Mouse (Mus musculus) liver, embryonic 11.5 days (tissue): ENCODE measurements around the gene Klhl33. TPM values are rescaled to one million over a fixed set of nuclear protein-coding genes. Genes with fewer than 3 reads are reported as not detected.
"Not testable (repeated sequence)": the region's sequence is repeated elsewhere in the genome, so short reads cannot be mapped to it uniquely, and the experiment has no call there.

Experiments
- ATAC-seq: fragments of 200-750 bp; cut with Nextera tagmentation; replicated peaks from 2 replicates; pipeline ENCODE4 v1.8.0; 2017; ENCODE audit warnings: moderate number of reproducible peaks, mild to moderate bottlenecking, moderate TSS enrichment, moderate library complexity; ENCODE audit not compliant: low FRiP score
- DNase-seq: peaks from one replicate; pipeline ENCODE4 v3.0.0-alpha.2; 2017; ENCODE audit warnings: low spot score
- H3K27ac ChIP-seq: fragments of 300-500 bp; sonication (generic); 2 replicates; pipeline ENCODE4 v1.5.1; 2014; ENCODE audit warnings: mild to moderate bottlenecking, low read depth, low read length, control low read depth
- H3K27me3 ChIP-seq: fragments of 300-500 bp; sonication (generic); replicated peaks from 2 replicates; pipeline ENCODE4 v1.6.1; 2014; ENCODE audit warnings: low read length, mixed read lengths; ENCODE audit not compliant: control insufficient read depth, insufficient read depth
- H3K36me3 ChIP-seq: fragments of 300-500 bp; sonication (generic); 2 replicates; pipeline ENCODE4 v1.6.1; 2014; ENCODE audit warnings: mild to moderate bottlenecking, low read length, moderate library complexity, mixed read lengths; ENCODE audit not compliant: control insufficient read depth, insufficient read depth
- H3K4me1 ChIP-seq: fragments of 300-500 bp; sonication (generic); replicated peaks from 2 replicates; pipeline ENCODE4 v1.6.1; 2014; ENCODE audit warnings: low read length, mixed read lengths; ENCODE audit not compliant: control insufficient read depth, insufficient read depth
- H3K4me2 ChIP-seq: fragments of 300-500 bp; sonication (generic); 2 replicates; pipeline ENCODE4 v1.6.1; 2014; ENCODE audit warnings: mild to moderate bottlenecking, control low read depth, moderate library complexity
- H3K4me3 ChIP-seq: fragments of 300-500 bp; sonication (generic); 2 replicates; pipeline ENCODE4 v1.5.1; 2014; ENCODE audit warnings: low read depth, low read length, control low read depth
- H3K9ac ChIP-seq: fragments of 300-500 bp; sonication (generic); 2 replicates; pipeline ENCODE4 v1.6.1; 2014; ENCODE audit warnings: low read depth, low read length, control low read depth
- H3K9me3 ChIP-seq: fragments of 300-500 bp; sonication (generic); 2 replicates; pipeline ENCODE4 v1.6.1; 2016; ENCODE audit warnings: low read length, inconsistent platforms, mixed read lengths; ENCODE audit not compliant: control insufficient read depth
- WGBS: fragments of 180-500 bp; shearing (Covaris S2); extraction: QIAGEN DNeasy Blood & Tissue Kit; methylation state at CpG from one replicate; pipeline ENCODE4 v1.1.7; 2014; 5-methylcytosine and 5-hydroxymethylcytosine counted together
- polyA plus RNA-seq: library from polyadenylated mRNA; unstranded; fragments of >200 nt; fragmentation: Nextera tagmentation; extraction: Ambion mirVana; gene quantifications from 2 replicates; pipeline ENCODE4 v1.2.1, GENCODE M21; 2014

The Klhl33 gene
- polyA plus RNA-seq, 1 experiment from 2014 or later, result 0.34 TPM

DNA sequence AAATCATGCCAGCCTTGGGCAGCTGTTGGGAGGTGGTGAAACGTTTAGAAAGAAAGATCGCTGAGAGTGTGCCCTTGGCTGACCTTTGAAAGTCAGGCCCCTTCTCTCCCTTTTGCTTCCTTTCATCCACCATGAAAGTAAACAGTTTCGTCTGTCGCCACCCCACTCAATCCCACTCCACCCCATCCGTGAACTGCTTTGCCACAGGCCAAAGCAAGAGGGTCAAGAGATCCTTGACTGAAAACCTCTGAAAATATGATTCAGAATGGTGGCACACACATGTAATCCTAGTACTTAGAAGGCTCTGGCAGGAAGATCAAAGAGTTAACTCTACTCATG is 26.5 kb downstream of the Klhl33 start:
- H3K4me3 ChIP-seq, result peak overlapping the region; percentile 66
- no peaks in the 10 kb centered on the region for H3K4me1 ChIP-seq
- ATAC-seq (no peak), DNase-seq (no peak)
- H3K9me3 ChIP-seq, result no peaks in the 10 kb centered on the region
- WGBS, result 40% methylated on average over 5 of the region's 5 CpGs
- H3K9ac ChIP-seq, result no peak overlapping the region
- H3K27ac ChIP-seq, result no peak overlapping the region
- no peaks in the 10 kb centered on the region for H3K36me3 ChIP-seq
- no peaks in the 10 kb centered on the region for H3K27me3 ChIP-seq
- H3K4me2 ChIP-seq, result peak overlapping the region; percentile 76

GRCm38 (mm10) chr14:50869889-50870804 is 27.2 kb downstream of the Klhl33 start, which contains the start of gene Tep1:
Gene Tep1, minus strand, starts transcription at chr14:50870560.
- H3K4me3 ChIP-seq, result peak within 1 kb of the TSS; percentile 66
- peak within 1 kb of the TSS; percentile 47 for H3K27ac ChIP-seq
- ATAC-seq (peak; percentile 91), DNase-seq (peak; percentile 82)
- H3K4me2 ChIP-seq, result peak within 1 kb of the TSS; percentile 76
- no peaks in the 10 kb centered on the region for H3K36me3 ChIP-seq
- WGBS, result 7% methylated on average over 32 of the region's 32 CpGs
- peak within 1 kb of the TSS; percentile 72 for H3K9ac ChIP-seq
- no peaks in the 10 kb centered on the region for H3K4me1 ChIP-seq
- H3K27me3 ChIP-seq, result no peaks in the 10 kb centered on the region
- no peaks in the 10 kb centered on the region for H3K9me3 ChIP-seq

DNA sequence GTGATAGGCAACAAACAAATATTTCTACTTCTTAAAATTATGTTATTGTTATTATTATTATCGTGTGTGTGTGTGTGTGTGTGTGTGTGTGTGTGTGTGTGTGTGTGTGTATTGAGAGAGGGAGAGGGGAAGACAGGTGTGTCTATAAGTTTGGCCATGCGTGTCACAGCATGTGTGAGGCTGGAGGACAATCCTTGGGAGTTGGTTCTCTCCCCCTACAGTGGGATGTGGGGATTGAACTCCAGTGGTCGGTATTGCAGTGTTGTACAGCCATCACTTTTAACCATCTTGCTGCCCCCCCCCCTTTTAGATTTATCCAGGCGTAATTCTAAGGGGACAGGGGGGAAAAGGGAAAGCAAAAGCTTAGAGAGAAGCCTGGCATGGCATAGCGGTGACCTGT is 28.7 kb downstream of the Klhl33 start:
- no peaks in the 10 kb centered on the region for H3K4me1 ChIP-seq
- no peak overlapping the region for H3K4me3 ChIP-seq
- no peak overlapping the region for H3K9ac ChIP-seq
- H3K9me3 ChIP-seq, result no peaks in the 10 kb centered on the region
- no peaks in the 10 kb centered on the region for H3K27me3 ChIP-seq
- 80% methylated on average over 5 of the region's 5 CpGs for WGBS
- no peak for ATAC-seq
- H3K4me2 ChIP-seq, result no peak overlapping the region
- H3K27ac ChIP-seq, result no peak overlapping the region
- no peak for DNase-seq
- no peaks in the 10 kb centered on the region for H3K36me3 ChIP-seq

DNA sequence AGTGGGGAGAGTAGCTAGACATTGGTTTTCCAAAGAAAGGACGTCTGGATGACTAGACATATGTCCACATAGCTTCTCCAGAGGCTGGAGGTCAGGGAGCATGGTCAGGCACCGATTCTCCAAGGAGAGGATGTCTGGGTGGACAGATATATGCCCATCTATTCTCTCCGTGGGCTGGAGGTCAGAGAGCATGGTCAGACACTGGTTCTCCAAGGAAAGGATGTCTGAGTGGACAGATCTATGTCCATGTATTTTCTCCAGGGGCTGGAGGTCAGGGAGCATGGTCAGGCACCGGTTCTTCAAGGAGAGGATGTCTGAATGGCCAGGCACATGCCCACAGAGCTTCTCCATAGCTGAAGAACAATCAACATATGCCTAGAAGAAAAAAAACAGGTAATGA is 29.1 kb downstream of the Klhl33 start:
- WGBS, result 66% methylated on average over 4 of the region's 4 CpGs
- Histone ChIP-seq H3K9ac (no peak overlapping the region), H3K27ac (no peak overlapping the region), H3K4me1 (no peaks in the 10 kb centered on the region), H3K36me3 (no peaks in the 10 kb centered on the region), H3K4me2 (no peak overlapping the region), H3K9me3 (no peaks in the 10 kb centered on the region), H3K4me3 (no peak overlapping the region), H3K27me3 (no peaks in the 10 kb centered on the region)
- DNase-seq, result no peak
- ATAC-seq, result no peak

GRCm38 (mm10) chr14:50866966-50867365 is 30.3 kb downstream of the Klhl33 start:
- Histone ChIP-seq H3K9ac (no peak overlapping the region), H3K9me3 (no peaks in the 10 kb centered on the region), H3K27ac (no peak overlapping the region), H3K4me1 (no peaks in the 10 kb centered on the region), H3K4me2 (no peak overlapping the region), H3K36me3 (no peaks in the 10 kb centered on the region), H3K27me3 (no peaks in the 10 kb centered on the region), H3K4me3 (no peak overlapping the region)
- WGBS, result 82% methylated on average over 3 of the region's 3 CpGs
- no peak for DNase-seq
- no peak for ATAC-seq

DNA sequence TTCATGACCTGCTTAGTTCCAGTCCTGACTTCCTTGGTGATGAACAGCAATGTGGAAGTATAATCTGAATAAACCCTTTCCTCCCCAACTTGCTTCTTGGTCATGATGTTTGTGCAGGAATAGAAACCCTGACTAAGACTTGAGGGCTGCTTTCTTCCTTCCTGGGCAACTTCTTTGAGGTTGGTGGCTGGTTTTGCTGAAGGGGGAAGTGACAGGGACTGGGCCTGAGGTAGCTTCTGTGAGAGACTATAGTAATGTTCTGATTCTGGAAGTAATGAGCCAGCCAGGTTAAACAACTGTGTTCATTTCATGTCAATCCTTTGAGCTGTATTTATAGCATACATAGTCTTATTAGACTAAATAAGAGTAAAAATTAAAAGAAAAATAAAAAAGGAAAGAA is 32.3 kb downstream of the Klhl33 start:
- not testable (repeated sequence) for H3K9me3 ChIP-seq, H3K4me1 ChIP-seq, H3K4me2 ChIP-seq, H3K9ac ChIP-seq, H3K27ac ChIP-seq, H3K36me3 ChIP-seq, ATAC-seq, H3K4me3 ChIP-seq, H3K27me3 ChIP-seq, DNase-seq

GRCm38 (mm10) chr14:50862641-50863040 is 34.7 kb downstream of the Klhl33 start:
- Histone ChIP-seq H3K27ac (no peak overlapping the region), H3K27me3 (no peaks in the 10 kb centered on the region), H3K4me3 (no peak overlapping the region), H3K9me3 (no peaks in the 10 kb centered on the region), H3K36me3 (peaks cover 3% of the 10 kb centered on the region), H3K4me1 (no peaks in the 10 kb centered on the region), H3K9ac (no peak overlapping the region), H3K4me2 (no peak overlapping the region)
- DNase-seq, result no peak
- WGBS, result 88% methylated on average over 10 of the region's 10 CpGs
- ATAC-seq, result no peak

GRCm38 (mm10) chr14:50855788-50856187 is 41.5 kb downstream of the Klhl33 start:
- H3K9me3 ChIP-seq, result no peaks in the 10 kb centered on the region
- ATAC-seq, result no peak
- DNase-seq, result no peak
- WGBS, result 85% methylated on average over 5 of the region's 5 CpGs
- peaks cover 3% of the 10 kb centered on the region for H3K36me3 ChIP-seq
- no peaks in the 10 kb centered on the region for H3K27me3 ChIP-seq
- H3K4me2 ChIP-seq, result no peak overlapping the region
- no peak overlapping the region for H3K27ac ChIP-seq
- H3K9ac ChIP-seq, result no peak overlapping the region
- no peak overlapping the region for H3K4me3 ChIP-seq
- no peaks in the 10 kb centered on the region for H3K4me1 ChIP-seq
